Mouse (Mus musculus): ENCODE data around the gene Plcb4. TPM values are rescaled to one million over a fixed set of nuclear protein-coding genes. Genes with fewer than 3 reads are reported as not detected.

The Plcb4 gene
- polyA plus RNA-seq, 1 experiment, result 6.1 TPM

DNA sequence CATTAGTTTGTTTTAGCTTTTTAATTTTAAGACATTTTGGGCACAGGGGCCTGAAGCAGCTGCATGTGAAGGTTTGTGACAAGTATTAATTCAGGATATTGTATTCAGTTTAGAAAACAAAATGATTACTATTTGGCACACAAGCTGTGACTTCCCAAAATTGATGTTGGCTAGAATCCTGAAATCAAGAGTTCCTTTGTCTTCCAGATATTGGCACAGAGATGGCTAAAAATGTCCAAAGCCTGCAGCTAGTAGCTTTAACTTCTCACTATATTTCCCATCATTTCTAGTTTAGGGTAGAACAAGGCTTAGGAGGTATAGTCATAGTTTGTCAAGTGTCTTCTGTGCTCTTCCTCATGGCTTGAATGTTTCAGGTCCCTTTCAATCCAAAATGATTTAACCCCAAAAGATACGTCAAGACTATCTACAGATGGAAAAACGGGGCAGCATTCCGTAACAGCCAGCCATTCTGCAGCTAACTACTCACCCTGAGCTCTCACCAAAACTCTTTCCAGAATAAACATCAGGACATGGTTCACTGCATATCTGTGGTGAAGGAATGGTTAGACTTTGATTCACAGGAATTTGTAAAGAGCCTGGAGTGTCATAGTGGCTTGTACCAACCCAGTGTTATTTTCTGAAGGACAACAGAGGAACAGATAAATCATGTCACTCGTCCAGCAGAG, 204.7 kb downstream of the Plcb4 start:
- Histone ChIP-seq H3K4me1 (ENCODE audit: control insufficient read depth, insufficient read depth, low read length) (peaks cover 7% of the 10 kb centered on the region; the same call in 1 of the 2 replicates), H3K27ac (ENCODE audit: insufficient read depth, low read depth, low read length) (peak overlapping the region; percentile 16; the same call in 1 of the 2 replicates), H3K4me3 (ENCODE audit: insufficient read depth, low read depth, low read length) (no peak overlapping the region), H3K36me3 (ENCODE audit: control insufficient read depth, insufficient read depth, low read length) (no peaks in the 10 kb centered on the region), H3K27me3 (replicated peaks; ENCODE audit: control insufficient read depth, insufficient read depth, low read length) (no peaks in the 10 kb centered on the region)
- 38% methylated on average over 4 of the region's 4 CpGs for WGBS
- TF ChIP-seq POLR2A (IDR thresholded peaks at IDR 0.05; ENCODE audit: low read depth, low read length), result no peak
- TF ChIP-seq CTCF (conservative IDR thresholded peaks at IDR 0.05; ENCODE audit: insufficient read depth, insufficient read length, low read depth, low read length), result no peak
- DNase-seq, result peak; percentile 62

DNA sequence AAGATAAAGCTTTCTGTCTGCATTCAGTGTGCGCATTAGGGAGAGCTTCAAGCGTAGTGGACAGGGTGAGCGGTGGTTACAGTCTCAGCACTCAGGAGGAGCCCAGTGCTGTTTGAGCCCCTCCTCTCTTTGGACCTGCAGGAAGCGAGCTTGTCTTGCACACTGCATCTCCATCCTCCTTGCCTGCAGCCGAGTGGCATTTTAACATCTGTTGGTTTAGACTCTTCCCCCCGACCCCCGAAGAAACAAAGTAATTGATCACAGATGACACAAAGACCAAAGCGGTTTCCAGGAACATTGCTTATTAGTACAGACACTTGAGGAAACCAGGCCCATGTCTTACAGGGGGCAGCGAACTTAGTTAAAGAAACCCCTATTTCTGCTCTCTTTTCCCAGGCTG, 207.6 kb downstream of the Plcb4 start:
- Histone ChIP-seq H3K36me3 (ENCODE audit: control insufficient read depth, insufficient read depth, low read length) (no peaks in the 10 kb centered on the region), H3K4me3 (ENCODE audit: insufficient read depth, low read depth, low read length) (no peak overlapping the region), H3K4me1 (ENCODE audit: control insufficient read depth, insufficient read depth, low read length) (peaks cover 7% of the 10 kb centered on the region; the same call in 1 of the 2 replicates), H3K27ac (ENCODE audit: insufficient read depth, low read depth, low read length) (no peak overlapping the region), H3K27me3 (replicated peaks; ENCODE audit: control insufficient read depth, insufficient read depth, low read length) (no peaks in the 10 kb centered on the region; the same call in 1 of the 2 replicates)
- DNase-seq, result no peak
- no peak for TF ChIP-seq CTCF (conservative IDR thresholded peaks at IDR 0.05; ENCODE audit: insufficient read depth, insufficient read length, low read depth, low read length)
- no peak for TF ChIP-seq POLR2A (IDR thresholded peaks at IDR 0.05; ENCODE audit: low read depth, low read length)
- 68% methylated on average over 9 of the region's 9 CpGs for WGBS

DNA sequence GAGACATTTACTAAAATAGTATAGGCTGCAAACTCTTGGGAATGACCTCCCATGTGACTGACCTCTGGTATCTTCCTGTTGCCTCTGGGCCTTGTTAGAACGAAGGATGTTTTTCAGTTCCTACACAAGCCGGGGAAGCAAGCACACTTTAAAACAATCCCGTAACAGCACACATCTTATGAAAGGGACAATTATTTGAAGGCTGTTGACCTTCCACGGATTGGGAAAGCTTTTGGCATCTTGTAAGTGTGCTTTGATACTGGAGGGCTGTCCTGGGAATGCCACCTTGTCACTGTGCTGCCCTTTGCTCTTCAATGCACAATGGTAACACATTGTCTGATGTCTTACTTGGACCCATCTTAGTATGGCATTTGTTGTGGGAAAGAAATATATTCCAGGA, 208.0 kb downstream of the Plcb4 start:
- DNase-seq, result no peak
- 75% methylated on average over 4 of the region's 4 CpGs for WGBS
- no peaks in the 10 kb centered on the region for H3K36me3 ChIP-seq (ENCODE audit: control insufficient read depth, insufficient read depth, low read length)
- no peak overlapping the region for H3K4me3 ChIP-seq (ENCODE audit: insufficient read depth, low read depth, low read length)
- TF ChIP-seq POLR2A (IDR thresholded peaks at IDR 0.05; ENCODE audit: low read depth, low read length) (no peak), CTCF (conservative IDR thresholded peaks at IDR 0.05; ENCODE audit: insufficient read depth, insufficient read length, low read depth, low read length) (no peak)
- peaks cover 7% of the 10 kb centered on the region; the same call in 1 of the 2 replicates for H3K4me1 ChIP-seq (ENCODE audit: control insufficient read depth, insufficient read depth, low read length)
- H3K27ac ChIP-seq (ENCODE audit: insufficient read depth, low read depth, low read length), result no peak overlapping the region
- no peaks in the 10 kb centered on the region; the same call in 1 of the 2 replicates for H3K27me3 ChIP-seq (replicated peaks; ENCODE audit: control insufficient read depth, insufficient read depth, low read length)

DNA sequence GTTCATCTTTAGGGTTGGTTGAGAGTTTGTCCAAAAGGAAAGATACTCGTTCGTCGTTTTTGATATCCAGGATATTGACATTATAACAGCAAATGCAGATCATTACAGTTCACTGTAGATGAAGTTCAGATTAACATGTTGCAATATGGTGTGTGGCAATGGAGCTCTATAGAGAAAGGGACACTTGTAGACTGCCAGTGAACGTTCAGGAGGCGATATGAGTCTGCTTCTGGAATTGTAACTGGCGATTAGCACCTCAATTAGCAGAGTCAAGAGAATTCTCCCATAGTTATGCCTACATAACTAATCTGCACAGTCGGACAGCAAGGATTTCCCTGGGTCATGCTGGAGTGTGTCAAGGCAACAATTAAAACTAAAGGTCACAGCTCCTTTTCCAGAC, 210.8 kb downstream of the Plcb4 start:
- 89% methylated on average over 7 of the region's 7 CpGs for WGBS
- TF ChIP-seq POLR2A (IDR thresholded peaks at IDR 0.05; ENCODE audit: low read depth, low read length), result no peak
- TF ChIP-seq CTCF (conservative IDR thresholded peaks at IDR 0.05; ENCODE audit: insufficient read depth, insufficient read length, low read depth, low read length), result no peak
- Histone ChIP-seq H3K27me3 (replicated peaks; ENCODE audit: control insufficient read depth, insufficient read depth, low read length) (no peaks in the 10 kb centered on the region; the same call in 1 of the 2 replicates), H3K4me1 (ENCODE audit: control insufficient read depth, insufficient read depth, low read length) (no peaks in the 10 kb centered on the region), H3K27ac (ENCODE audit: insufficient read depth, low read depth, low read length) (no peak overlapping the region), H3K36me3 (ENCODE audit: control insufficient read depth, insufficient read depth, low read length) (no peaks in the 10 kb centered on the region), H3K4me3 (ENCODE audit: insufficient read depth, low read depth, low read length) (no peak overlapping the region)
- DNase-seq, result no peak

DNA sequence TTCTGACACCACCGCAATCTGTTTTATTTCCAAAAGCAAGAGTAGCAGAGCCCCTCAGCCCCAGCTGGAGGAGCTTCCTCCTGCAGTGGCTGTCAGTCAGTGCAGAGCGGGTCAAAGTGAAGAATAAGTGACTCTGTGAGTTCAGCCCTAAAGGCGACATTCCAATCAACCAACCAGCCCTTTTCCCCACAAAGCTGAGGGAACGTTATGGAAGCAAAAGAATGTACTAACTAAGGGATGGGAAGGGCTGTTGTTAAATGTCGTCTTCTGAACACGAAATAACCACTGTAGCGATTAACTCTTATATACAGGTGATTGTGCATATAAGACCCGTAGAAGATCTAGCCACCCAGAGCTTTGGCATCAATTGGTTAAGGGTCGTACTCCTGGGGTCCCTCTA, 214.3 kb downstream of the Plcb4 start:
- H3K4me1 ChIP-seq (ENCODE audit: control insufficient read depth, insufficient read depth, low read length), result no peaks in the 10 kb centered on the region
- no peak overlapping the region for H3K27ac ChIP-seq (ENCODE audit: insufficient read depth, low read depth, low read length)
- H3K36me3 ChIP-seq (ENCODE audit: control insufficient read depth, insufficient read depth, low read length), result no peaks in the 10 kb centered on the region
- H3K4me3 ChIP-seq (ENCODE audit: insufficient read depth, low read depth, low read length), result no peak overlapping the region
- H3K27me3 ChIP-seq (replicated peaks; ENCODE audit: control insufficient read depth, insufficient read depth, low read length), result no peaks in the 10 kb centered on the region; the same call in 1 of the 2 replicates
- WGBS, result 89% methylated on average over 9 of the region's 9 CpGs
- DNase-seq, result no peak
- TF ChIP-seq CTCF (conservative IDR thresholded peaks at IDR 0.05; ENCODE audit: insufficient read depth, insufficient read length, low read depth, low read length) (no peak), POLR2A (IDR thresholded peaks at IDR 0.05; ENCODE audit: low read depth, low read length) (no peak)

DNA sequence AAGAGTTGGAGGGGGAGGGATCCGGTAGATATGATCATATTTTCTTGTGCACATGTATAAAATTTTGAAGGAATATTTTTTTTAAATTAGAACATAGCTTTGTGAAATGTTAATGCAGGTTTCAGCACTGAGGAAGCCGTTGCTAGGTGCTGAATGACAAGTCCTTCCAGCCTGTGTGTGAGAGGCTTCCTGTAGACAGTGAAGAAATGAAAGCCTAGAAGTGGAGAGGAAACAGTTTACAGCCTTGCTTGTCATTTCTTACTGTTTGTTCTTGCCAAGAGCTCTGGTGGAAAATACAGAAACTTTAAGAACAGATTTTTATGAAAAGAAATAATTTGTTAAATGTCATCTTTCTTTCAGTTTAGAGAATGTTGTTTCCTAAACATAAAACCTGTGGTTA, 214.9 kb downstream of the Plcb4 start:
- Histone ChIP-seq H3K4me3 (ENCODE audit: insufficient read depth, low read depth, low read length) (no peak overlapping the region), H3K27me3 (replicated peaks; ENCODE audit: control insufficient read depth, insufficient read depth, low read length) (no peaks in the 10 kb centered on the region; the same call in 1 of the 2 replicates), H3K4me1 (ENCODE audit: control insufficient read depth, insufficient read depth, low read length) (no peaks in the 10 kb centered on the region), H3K36me3 (ENCODE audit: control insufficient read depth, insufficient read depth, low read length) (no peaks in the 10 kb centered on the region), H3K27ac (ENCODE audit: insufficient read depth, low read depth, low read length) (no peak overlapping the region)
- TF ChIP-seq POLR2A (IDR thresholded peaks at IDR 0.05; ENCODE audit: low read depth, low read length), result no peak
- TF ChIP-seq CTCF (conservative IDR thresholded peaks at IDR 0.05; ENCODE audit: insufficient read depth, insufficient read length, low read depth, low read length), result no peak
- peak; percentile 31 for DNase-seq
- WGBS, result 65% methylated on average over 2 of the region's 2 CpGs

DNA sequence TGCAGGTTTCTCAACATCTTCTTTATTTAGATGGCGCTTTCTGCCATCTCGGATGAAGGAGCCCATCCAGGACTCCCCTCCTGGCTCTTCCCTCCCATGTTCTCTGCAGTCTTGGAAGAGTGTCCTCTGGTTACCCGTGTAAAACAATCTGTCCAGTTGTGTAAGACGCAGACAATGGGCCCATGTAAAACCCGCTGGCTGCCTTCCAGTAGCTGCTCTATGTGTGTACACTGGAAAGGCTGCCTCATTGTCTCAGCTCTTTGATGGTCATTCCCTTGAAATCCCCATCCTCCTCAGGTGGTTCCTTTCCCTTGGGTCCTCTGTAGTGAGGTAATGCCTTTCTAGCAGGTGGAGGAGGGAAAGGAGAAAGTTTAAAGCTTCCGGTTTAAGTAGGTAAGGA, 216.7 kb downstream of the Plcb4 start:
- H3K36me3 ChIP-seq (ENCODE audit: control insufficient read depth, insufficient read depth, low read length), result no peaks in the 10 kb centered on the region
- no peaks in the 10 kb centered on the region; the same call in 1 of the 2 replicates for H3K27me3 ChIP-seq (replicated peaks; ENCODE audit: control insufficient read depth, insufficient read depth, low read length)
- 89% methylated on average over 6 of the region's 6 CpGs for WGBS
- no peak overlapping the region for H3K27ac ChIP-seq (ENCODE audit: insufficient read depth, low read depth, low read length)
- no peak overlapping the region for H3K4me3 ChIP-seq (ENCODE audit: insufficient read depth, low read depth, low read length)
- TF ChIP-seq CTCF (conservative IDR thresholded peaks at IDR 0.05; ENCODE audit: insufficient read depth, insufficient read length, low read depth, low read length), result no peak
- TF ChIP-seq POLR2A (IDR thresholded peaks at IDR 0.05; ENCODE audit: low read depth, low read length), result no peak
- peak; percentile 36 for DNase-seq
- no peaks in the 10 kb centered on the region for H3K4me1 ChIP-seq (ENCODE audit: control insufficient read depth, insufficient read depth, low read length)
